Mouse (Mus musculus): ENCODE measurements around the gene Opalin.

The Opalin gene

DNA sequence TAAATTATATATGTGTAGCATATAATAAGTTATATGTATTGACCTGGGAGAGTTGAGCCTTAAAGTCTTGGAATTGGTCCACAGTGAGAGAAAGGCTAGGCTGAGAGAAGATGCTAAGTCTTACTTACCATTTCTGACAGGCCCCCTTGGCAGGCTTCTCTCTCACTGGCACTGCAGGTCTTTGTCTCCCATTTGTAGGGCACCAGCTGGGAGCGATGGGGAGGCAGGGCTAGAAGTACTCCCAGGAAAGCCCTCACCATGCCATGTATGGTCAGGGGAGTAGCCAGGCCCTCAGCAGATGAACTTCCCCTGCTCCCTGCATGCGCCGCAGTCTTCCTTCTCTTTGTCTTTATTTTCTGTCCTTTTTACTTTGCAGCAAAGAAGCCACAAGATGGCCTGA lies at the start of gene Opalin:
TSS of gene Opalin (minus strand) at position 208 of the 400 bp plus-strand sequence.
- no peak for DNase-seq (ENCODE audit: low spot score)

DNA sequence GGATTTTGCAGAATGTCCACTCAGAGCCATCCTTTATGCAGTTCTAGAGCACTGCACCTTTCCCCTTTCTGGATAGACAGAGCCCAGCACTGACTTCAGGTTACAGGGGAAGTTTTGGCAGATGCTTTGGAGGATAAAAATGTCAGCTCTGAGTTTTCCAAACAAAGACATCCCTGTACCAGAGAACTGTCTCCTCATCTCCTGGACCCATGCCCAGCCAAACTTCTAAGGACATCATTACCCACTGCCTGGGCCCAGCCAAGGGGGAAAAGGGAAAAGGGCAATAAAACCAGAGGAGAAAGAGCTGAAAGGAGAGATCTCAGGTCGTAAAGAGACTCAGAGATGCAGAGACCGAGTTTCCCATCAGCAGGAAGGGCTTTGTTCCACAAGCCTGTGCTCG lies 46.1 kb upstream of the Opalin start:
- DNase-seq (ENCODE audit: low spot score), result no peak

DNA sequence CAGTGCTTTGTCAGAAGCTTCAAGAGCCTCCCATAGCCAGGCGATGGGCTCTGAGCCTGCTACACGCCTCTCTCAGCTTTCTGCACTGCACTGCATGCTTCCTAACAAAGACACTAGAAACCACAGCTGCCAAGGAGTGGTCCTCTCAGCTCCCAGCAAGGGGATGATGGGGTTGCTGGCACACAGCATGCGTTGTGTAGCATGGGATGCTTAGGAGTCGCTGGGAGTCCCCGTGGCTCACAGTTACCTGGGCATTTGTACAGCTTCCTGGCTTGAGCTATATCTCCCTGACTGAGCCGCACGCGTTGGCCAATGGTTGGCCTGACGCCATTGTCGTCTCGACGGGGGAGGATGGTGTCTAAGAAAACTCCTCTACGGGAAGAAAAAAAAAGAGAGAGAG lies 43.0 kb upstream of the Opalin start:
- no peak for DNase-seq (ENCODE audit: low spot score)

DNA sequence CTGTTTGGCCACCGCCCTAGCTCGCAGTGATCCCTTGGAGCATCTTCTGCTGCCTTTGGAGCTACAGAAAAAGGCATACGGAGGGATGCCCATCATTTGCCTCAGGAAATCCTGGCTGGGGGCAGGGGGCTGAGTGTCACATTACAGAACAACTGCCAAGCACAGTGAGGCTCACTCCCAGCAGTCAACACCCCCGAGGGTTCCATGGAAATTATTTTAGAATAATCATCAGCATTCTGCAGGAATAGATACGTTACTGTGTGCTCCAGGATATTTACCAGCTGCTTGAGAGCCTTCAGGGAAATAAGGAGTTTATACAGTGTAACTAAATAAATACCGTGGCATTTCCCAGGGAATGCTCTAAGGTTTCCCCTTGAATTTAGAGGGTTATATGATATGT lies 41.4 kb upstream of the Opalin start:
- no peak for DNase-seq (ENCODE audit: low spot score)

DNA sequence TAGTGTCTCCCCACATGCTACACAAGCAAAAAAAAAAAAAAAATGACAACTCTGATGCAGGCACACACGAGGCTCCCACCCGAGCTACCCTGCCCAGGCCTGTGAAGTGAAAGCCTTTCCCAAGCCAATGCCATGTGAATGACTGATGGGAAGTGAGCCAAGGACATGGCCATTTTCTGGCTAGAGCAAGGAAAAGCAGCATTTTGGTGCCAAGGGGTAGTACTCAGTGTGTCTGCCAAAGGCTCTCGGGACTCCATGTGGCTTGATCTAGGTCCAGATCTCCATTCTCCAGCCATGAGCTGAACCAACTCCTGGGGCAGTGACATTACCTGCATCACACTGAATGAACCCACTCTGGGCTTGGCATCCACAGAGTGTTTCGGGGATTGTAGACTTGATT lies 40.4 kb upstream of the Opalin start:
- no peak for DNase-seq (ENCODE audit: low spot score)

DNA sequence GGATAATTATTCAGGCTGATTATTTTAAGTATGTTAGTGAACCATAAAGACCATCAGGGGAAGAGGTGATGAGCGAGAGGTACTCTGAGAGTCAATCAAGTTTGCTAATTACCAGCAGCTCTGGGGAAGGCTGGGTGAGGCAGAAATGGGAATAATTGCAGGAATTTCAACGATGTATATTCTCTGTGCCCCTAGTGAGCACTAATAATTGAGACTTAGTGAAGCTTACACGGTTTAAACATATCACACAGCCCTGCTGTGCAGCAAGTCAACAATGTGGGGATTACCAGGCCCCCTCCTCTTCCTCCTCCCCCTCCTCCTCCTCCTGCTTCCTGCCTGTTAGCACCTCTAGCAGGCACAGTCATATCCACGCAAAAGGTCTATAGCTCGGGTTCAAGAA lies 37.7 kb upstream of the Opalin start:
- no peak for DNase-seq (ENCODE audit: low spot score)

DNA sequence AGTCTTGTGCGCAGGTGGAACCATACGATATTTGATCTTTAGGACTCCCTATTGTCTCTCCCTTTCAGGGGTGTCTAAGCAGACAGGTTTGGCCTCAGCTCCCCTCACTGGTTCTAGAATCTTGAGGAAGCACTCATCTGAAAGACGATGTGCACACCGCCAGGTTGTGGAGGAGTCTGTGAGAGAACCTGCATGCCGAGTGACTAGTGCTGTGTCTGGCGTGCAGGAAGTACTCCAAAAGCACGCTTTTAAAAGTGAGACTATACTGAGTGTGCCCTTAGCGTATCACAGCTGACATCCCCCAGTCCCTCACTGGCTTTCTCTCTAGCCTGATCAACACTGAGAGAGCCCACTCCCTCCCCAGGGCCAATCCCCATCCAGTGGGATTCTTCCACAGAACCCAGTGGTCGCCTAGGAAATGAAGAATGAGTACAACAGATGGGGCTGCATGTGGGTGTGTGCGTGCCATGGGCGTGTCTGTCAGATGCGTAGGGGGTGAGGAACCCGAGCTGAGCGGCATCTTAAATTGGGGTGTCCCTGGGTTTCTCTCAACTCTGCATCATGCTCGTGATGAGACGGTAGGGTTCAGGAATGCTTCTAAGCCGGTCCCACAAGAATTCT lies 37.1 kb upstream of the Opalin start:
- peak; percentile 44 for DNase-seq (ENCODE audit: low spot score)

DNA sequence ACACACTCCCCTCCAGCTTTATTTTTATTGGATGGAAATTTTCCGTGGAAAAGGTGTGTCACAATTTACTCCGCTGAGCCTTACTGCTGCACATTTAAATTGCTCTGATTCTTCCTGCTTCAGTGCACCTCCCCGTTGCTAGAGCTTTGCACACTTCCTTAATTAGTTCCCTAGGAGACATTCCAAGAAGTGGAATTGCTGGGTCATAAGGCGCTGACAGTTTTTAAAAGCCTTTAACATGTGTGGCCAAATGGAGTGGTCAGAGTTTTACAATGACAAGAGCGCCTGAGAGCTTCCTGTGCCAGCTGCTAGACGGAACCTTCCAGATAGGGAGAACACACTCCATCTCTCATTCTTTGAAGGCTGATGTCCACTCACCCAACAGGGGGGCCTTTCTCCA lies 35.7 kb upstream of the Opalin start:
- no peak for DNase-seq (ENCODE audit: low spot score)

DNA sequence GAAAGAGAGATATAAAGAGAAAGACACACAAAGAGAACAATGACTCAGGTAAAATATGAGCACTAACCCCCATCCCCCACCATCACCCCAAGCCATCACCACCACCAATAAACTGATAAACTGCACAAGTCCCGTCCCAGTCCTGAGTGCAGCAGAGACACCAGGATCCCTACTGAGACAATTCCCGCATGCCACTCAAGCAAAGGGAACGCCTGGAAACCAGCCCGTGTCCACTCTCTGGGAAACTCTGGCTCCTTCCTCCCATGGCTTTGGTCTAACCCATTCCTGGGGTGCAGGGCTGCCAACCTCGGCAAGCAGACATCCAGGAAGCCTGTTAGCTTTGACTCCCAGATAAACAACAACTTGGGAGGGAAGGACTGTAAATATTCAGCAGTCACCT lies 33.1 kb upstream of the Opalin start:
- DNase-seq (ENCODE audit: low spot score), result no peak

DNA sequence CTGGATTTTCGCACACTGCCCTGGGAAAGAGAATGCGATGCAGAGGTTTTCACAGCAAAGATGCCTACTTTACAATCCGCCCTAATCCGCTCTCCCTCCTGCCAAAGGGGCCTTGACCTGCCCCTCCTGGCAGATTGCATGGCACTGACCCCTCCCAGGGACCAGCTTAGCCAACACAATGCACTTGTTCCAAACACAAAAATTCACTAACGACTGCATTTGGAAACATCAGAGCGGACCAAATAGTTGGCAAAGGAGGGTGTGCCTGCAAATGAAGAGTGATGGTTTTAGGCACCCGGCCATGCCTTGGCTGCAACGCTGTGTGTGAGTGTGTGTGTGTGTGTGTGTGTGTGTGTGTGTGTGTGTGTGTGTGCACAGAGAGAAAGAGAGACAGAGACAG lies 32.6 kb upstream of the Opalin start:
- DNase-seq (ENCODE audit: low spot score), result no peak

DNA sequence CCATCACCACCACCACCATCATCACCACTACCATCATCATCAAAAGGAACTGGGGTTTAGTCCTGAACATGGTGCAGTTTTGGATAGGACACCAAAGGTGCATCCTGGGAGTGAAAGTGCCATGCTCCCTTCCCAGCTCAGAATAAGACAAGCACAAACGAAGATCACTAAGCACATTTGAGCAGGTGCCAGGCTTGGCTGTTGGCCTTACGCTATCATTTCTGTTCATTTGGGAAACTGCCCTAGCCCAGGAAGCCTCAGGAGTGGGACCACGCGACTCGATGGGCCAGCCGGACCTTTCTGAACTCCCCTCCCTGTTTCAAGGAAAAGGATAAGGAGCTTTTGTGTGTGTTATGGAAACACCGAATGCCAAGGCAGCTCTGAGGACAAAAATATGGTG lies 31.8 kb upstream of the Opalin start:
- DNase-seq (ENCODE audit: low spot score), result no peak

DNA sequence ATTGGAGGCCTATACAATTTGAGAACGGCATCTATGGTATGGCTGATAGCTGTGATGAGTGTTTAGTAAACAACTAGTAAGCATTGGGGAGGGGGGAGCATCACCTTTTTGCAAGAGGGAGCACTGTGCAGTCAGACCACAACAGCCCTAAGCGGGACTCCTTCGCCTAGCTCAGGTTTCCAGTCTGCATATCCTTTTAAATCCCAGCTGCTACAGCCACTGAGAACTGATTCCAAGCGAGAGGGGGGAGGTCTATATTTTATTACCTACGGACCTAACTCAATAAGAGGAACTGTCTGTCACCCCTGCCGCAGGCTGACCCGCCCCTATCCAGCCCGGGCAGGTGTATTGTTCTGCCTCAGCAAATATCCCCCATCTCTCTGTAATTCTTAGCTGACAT lies 30.6 kb upstream of the Opalin start:
- no peak for DNase-seq (ENCODE audit: low spot score)

DNA sequence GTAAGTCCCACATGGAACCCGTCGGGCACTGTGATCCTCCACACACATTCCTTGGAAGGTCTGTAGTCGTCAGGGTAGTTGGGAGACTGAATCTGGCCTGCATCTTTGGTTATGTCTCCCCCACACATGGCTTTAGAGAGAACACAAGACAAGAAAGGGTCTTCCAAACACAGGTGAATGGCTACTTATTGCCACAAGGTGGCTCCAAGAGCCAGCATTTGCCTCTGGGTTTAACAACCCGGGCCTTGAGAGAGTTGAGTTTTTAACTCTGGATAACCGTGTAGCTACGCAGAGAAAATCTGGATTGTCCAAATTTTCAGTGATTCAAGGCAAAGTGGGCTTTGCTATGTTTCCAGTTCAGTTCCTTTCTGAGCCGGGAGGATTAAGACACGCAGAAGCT lies 28.0 kb upstream of the Opalin start:
- DNase-seq (ENCODE audit: low spot score), result peak; percentile 56

DNA sequence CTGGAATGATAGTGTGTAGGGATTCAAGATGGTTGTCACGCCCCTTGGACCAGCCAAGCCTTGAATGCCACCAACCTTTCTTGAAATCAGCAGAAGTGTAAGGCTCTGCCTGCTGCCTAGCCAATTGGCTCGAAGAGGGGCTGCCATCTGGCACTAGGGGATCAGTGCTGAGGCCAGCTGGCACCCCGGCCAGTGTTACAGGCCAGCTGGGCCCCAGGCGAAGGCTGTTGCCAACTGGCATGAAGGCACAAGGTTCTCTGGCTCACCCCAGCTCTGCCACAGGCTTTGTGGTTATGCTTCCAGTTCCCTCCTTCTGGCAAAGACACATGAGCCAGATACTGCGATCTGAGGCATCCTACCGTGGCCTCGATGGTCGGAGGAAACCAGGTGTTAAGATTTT lies 24.5 kb upstream of the Opalin start:
- DNase-seq (ENCODE audit: low spot score), result no peak

DNA sequence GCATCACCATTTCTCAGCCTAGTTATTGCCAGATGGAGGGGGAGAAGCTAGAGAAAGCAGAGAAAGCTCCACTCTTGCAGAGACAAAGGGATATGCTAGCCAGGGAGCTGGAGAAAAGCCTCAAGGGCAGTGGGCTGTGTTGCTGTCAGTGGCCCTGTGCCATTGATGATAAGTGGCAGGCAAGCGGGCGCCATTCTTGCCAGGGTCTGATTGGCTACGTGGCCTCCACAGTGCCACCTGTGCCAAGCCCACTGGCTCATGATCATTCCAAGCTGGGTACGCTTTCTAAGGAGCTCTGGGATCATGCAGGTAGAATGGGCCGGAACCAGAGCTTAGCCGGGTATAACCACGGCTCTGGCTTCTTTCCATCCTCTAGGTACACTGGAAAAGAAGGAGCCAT lies 23.9 kb upstream of the Opalin start:
- no peak for DNase-seq (ENCODE audit: low spot score)

DNA sequence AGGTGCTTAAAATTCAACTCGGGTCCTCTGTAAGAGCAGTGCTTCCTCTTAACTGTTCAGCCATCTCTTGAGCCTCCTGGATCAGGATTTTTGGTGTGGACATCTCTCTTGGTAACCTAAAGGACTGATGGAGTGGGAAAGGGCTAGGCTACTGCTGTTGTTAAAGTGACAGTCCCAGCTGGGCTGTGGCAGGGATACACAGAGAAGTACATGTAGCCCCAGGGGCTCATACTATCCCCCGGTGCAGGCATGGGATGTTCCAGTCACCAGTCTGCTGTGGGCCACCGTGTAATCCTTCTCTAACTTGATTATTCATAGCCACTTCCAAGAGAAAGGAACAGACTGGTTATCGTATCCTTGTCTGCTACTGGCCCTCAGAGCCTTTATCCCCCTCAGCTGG lies 20.1 kb upstream of the Opalin start:
- no peak for DNase-seq (ENCODE audit: low spot score)

DNA sequence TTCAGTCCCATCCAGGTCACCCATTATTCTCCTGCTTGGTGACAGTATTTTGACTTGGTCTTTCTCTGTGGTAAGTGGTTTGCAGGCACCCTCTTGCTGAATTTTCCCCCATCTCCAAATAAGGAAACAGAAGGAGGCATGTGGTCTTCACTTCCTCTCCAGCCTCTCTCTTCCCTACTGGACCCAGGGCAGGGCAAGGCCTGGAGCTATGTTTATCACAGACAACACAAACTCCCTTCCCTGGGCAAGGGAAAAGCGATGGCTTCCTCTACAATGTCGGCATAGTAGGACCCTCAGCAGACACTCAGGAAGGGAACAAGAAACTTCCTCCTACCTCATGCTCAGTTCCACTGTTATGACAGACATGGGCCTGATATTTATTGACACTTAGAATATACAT lies 15.0 kb upstream of the Opalin start:
- no peak for DNase-seq (ENCODE audit: low spot score)

DNA sequence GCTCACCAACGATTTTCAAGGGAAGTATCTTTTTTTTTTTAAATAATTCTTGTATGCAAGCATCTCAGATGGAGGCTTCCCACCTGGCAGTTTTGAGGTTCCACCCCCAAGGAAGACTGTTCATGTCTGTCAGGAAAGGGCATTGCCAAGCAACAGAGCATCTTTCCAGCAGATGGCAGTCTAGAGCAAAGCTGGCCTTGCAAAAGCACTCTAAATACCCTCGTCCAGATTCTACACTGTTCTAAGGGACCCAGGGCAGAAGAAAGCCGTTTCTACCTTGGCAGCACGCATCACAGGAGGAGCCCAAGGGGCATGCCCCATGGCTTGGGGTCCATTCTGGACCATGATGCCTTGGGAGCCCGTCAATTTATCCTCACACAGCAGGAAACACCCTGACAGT lies 12.9 kb upstream of the Opalin start:
- peak; percentile 89 for DNase-seq (ENCODE audit: low spot score)

DNA sequence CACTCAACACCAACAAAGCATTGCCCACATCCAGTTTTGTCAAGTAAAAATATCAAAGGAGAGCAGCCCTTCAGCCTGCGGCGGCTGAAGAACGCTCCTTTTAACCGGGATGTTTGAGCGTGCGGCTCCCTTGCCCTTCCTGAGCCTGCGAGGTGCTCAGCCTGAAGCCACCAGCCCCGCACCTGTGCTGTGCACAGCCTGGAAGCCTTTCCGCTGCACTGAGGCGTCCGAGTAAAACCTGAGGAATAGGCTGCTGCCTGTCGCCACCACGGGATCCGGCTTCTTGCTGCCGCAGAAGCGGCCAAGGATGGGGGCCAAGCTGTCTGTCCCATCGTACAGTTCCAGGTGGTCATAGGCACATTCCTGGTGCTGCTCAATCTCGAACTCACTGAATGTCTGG lies 11.6 kb upstream of the Opalin start:
- DNase-seq (ENCODE audit: low spot score), result no peak

DNA sequence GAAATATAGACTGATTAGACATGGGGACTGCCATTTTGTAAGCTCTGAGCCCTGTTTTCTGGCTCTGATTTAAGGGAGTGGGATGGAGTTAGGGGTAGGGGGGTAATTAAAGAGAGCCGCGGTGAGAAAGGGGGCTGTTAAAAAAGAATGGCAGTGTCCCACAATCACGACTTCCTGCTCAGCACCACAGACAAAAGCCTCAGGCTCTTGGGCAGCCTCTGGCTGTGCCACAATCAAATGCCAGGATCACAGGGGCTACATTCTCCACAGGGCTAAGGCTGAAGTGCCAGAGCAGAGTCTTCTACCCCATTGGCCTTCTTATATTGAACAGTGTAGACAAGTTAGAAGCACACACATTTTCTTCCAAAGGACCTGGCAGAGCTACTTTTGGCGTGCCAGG lies 11.0 kb upstream of the Opalin start:
- no peak for DNase-seq (ENCODE audit: low spot score)

DNA sequence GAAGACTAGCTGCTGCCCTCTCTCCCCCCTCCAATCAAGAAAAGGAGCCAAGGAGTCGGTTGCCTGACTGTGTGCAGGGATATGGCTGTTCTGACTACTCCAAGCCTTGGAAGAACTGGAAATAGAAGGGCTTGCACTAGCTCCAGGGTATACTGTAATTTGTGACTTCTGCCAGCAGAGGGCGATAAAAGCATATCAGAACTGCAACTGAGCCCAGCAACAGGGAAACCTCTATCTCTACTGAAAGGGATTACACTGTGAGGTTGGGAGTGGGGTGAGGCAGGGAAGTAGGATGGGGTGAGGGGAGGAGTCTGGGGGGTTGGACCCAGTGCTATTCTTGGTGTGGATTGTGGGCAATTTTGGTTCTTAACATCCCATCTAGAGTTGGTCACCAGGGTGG lies 9.8 kb upstream of the Opalin start:
- peak; percentile 86 for DNase-seq (ENCODE audit: low spot score)

DNA sequence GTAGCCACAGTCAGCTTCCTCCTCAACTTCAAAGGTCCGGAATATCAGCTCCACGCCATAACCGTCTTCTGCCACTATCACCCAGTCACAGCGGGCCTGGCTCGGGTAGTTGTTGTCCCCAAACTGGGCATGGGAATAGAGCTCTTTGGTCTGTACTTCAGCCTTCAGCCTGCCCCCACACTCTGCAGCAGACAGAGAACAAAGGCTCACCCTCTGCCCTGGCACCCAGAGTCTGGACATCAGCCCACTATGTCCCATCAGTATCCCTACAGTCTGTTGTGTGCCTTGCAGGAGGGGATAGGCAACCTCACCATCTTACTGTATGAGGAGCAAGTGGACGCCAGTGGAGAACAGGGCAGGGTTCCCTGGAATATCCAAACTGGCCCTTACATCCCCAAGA lies 9.4 kb upstream of the Opalin start:
- no peak for DNase-seq (ENCODE audit: low spot score)

DNA sequence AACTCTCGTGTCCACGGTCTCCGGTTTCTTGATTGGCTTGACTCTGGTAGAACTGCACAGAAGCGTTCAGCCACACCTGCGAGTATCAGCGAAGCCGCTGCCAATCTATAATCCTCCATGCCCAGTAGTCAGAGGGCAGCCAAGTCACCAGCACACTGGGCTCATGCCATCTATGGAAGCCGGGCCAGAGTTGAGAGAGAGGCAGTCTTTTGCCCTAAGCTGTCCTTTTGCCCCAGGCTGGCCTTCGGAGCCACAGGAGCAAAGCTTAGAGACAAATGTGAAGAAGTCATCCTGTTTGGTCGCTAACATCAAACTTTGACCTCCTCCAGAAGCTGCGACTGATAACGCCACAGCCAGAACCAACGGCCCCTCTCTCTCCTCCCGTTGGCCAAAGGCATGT lies 6.7 kb upstream of the Opalin start:
- DNase-seq (ENCODE audit: low spot score), result no peak

DNA sequence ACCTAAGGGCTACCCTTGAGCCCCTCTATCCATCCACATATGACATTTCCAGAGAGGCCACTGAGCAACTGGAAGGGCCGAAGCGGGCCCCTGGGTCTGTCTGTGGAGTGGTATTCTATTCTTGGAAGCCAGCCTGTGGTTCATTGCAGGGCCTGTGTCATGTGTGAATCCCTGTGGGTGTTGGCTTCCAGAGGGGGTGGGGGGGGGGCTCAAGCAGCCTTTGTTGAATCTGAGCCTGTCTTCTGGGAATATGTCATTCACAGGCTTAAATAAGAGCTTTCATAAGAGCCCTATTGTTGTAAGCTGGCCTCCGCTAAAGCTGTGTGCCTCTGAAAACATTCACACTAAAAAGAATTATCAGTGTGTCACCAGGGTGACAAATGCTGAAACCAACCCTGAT lies 4.7 kb upstream of the Opalin start:
- no peak for DNase-seq (ENCODE audit: low spot score)
